Mouse (Mus musculus): ENCODE data around the gene Helq.

- TF ChIP-seq CTCF (IDR thresholded peaks at IDR 0.05; ENCODE audit: low read depth, low read length) (no peak), TAL1 (conservative IDR thresholded peaks at IDR 0.05; ENCODE audit: low read depth, low read length) (no peak), GATA1 (IDR thresholded peaks at IDR 0.05; ENCODE audit: borderline replicate concordance, low read length) (no peak), GATA2 (IDR thresholded peaks at IDR 0.05; ENCODE audit: borderline replicate concordance, low read depth, low read length) (no peak), POLR2AphosphoS5 (IDR thresholded peaks at IDR 0.05; ENCODE audit: insufficient replicate concordance, low read depth, low read length) (no peak)
Observed at GRCm38 (mm10) chr5:100716762-100717161, 81.6 kb downstream of the Helq start.

All from G1E (cell line).